Comparison of ENCODE assay signal across 28 mouse cellular contexts in the genomic region with DNA sequence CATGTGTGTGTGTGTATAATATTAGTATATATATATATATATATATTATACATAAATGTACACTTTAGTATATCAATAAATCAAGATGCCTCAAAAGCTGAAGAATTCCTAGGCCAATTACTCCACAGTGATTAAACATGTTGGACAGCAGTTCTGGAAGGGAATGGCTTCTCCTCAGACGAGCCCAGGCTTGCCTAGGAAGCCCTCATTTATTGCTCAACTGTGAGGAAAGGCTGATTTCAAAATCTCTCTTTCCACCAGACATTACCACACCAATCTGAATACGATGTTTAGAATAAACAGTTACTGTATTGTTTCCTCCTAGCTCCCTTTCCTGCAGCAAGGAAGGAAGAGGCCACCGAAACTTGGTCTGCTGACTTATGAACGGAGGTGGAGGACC.
"Had no signal": no experiment of that assay in that cellular context is flagged by ENCODE, and none has a peak within 500 bp of the region (broad histone marks: within the 10 kb centered on the region; RNA-seq: fewer than 3 reads in every experiment).

No protein-coding gene starts in this region.

- DNase-seq: gastrocnemius, adult 2 months; gastrocnemius, postnatal 10 days; gastrocnemius, postnatal 25 days; heart, adult 18-20 months; heart, postnatal 10 days; heart, postnatal 4 days; kidney, adult 18-20 months; kidney, adult 9 months; kidney, postnatal 14 days; kidney, postnatal 36 days; layer of hippocampus, adult 9-11 months; layer of hippocampus, postnatal 36 days; left cerebral cortex, postnatal 4 days had no signal

- ATAC-seq: hindbrain, embryonic 16.5 days; inflammation-experienced regulatory T-cells, adult 6 months; intestine, embryonic 15.5 days; intestine, postnatal 0 days; liver, embryonic 12.5 days had no signal

- H3K27ac ChIP-seq: gastrocnemius, adult 2 months; heart, embryonic 10.5 days; hindbrain, embryonic 10.5 days; hindbrain, embryonic 12.5 days; hindbrain, embryonic 14.5 days; intestine, embryonic 15.5 days; kidney, embryonic 15.5 days; kidney, postnatal 0 days; limb, embryonic 13.5 days; limb, embryonic 15.5 days; liver, embryonic 12.5 days; liver, embryonic 14.5 days had no signal

- H3K36me3 ChIP-seq: heart, embryonic 10.5 days; heart, embryonic 12.5 days; hindbrain, embryonic 10.5 days; hindbrain, embryonic 12.5 days; intestine, embryonic 15.5 days; kidney, embryonic 15.5 days; limb, embryonic 13.5 days; limb, embryonic 15.5 days; liver, embryonic 12.5 days had no signal

- H3K27me3 ChIP-seq: heart, embryonic 12.5 days; hindbrain, embryonic 12.5 days; intestine, embryonic 15.5 days; kidney, embryonic 15.5 days; limb, embryonic 13.5 days; limb, embryonic 15.5 days; liver, embryonic 12.5 days had no signal

- H3K4me3 ChIP-seq: gastrocnemius, adult 2 months; heart, embryonic 10.5 days; heart, embryonic 12.5 days; hindbrain, embryonic 10.5 days; hindbrain, embryonic 12.5 days; intestine, embryonic 15.5 days; kidney, embryonic 15.5 days; limb, embryonic 13.5 days; limb, embryonic 15.5 days; liver, embryonic 12.5 days had no signal

- H3K4me1 ChIP-seq: heart, embryonic 10.5 days; hindbrain, embryonic 10.5 days; hindbrain, embryonic 12.5 days; intestine, embryonic 15.5 days; kidney, embryonic 15.5 days; limb, embryonic 15.5 days; liver, embryonic 12.5 days had no signal
